ENCODE assay signal across 8 mouse cellular contexts in genomic region chr9:27298411-27299285, GRCm38 (mm10). TPM values are rescaled to one million over a fixed set of nuclear protein-coding genes. Genes with fewer than 3 reads are reported as not detected.
DNase-seq lines count a peak whose midpoint lies in the region; ATAC-seq and TF ChIP-seq lines count a peak whose summit lies in the region.

Gene Igsf9b (plus strand): TSS chr9:27299204.

- peak within 1 kb of the TSS; percentile 42 to 47 for H3K4me3 ChIP-seq in liver, embryonic 14.5 days (ENCODE audit: insufficient read depth in 1 of 2, low read depth in 2 of 2, low read length in 2 of 2)
- H3K4me3 ChIP-seq in neural tube, embryonic 14.5 days (ENCODE audit: low read depth, low read length), result peak within 1 kb of the TSS; percentile 69

- H3K4me1 ChIP-seq in liver, embryonic 14.5 days (replicated peaks; ENCODE audit: control insufficient read depth in 2 of 2, insufficient read depth in 2 of 2, low read length in 1 of 2), result no peaks in the 10 kb centered on the region
- peaks cover 11% of the 10 kb centered on the region; the same call in 1 of the 2 replicates for H3K4me1 ChIP-seq in neural tube, embryonic 14.5 days (ENCODE audit: control insufficient read depth, insufficient read depth, low read length)

- peak; percentile 71 for ATAC-seq in liver, embryonic 14.5 days (ENCODE audit: insufficient read depth)
- peak; percentile 99 for ATAC-seq in neural tube, embryonic 14.5 days (ENCODE audit: low read depth)

- peak within 1 kb of the TSS; percentile 52 for H3K4me2 ChIP-seq in liver, embryonic 14.5 days (ENCODE audit: low read depth)
- H3K4me2 ChIP-seq in neural tube, embryonic 14.5 days (ENCODE audit: low read depth, low read length), result peak within 1 kb of the TSS; percentile 82

- DNase-seq in MN1 (ENCODE audit: low spot score), result peak; percentile 94
- peak; percentile 97 for DNase-seq in cerebellum, adult 8-10 months
- DNase-seq in forelimb bud, embryonic 11.5 days (ENCODE audit: low read depth, low spot score), result peak; percentile 93
- DNase-seq in heart, postnatal 25 days (ENCODE audit: low spot score), result peak; percentile 87
- DNase-seq in kidney, postnatal 4 days, result peak; percentile 92 to 94
- peak; percentile 14 to 29 (median 23) for DNase-seq in liver, embryonic 14.5 days (ENCODE audit: low read depth in 3 of 3, low spot score in 3 of 3)
- DNase-seq in thymus, postnatal 14 days, result peak; percentile 33

- 2% methylated on average over 40 of the region's 40 CpGs for WGBS in liver, embryonic 14.5 days (ENCODE audit: insufficient replicate concordance)
- WGBS in neural tube, embryonic 14.5 days, result under 1% methylated on average over 40 of the region's 40 CpGs

- no peak within 1 kb of the TSS for H3K27ac ChIP-seq in liver, embryonic 14.5 days
- H3K27ac ChIP-seq in neural tube, embryonic 14.5 days (ENCODE audit: low read depth, low read length), result peak within 1 kb of the TSS; percentile 76

- TF ChIP-seq CTCF in liver, embryonic 14.5 days (IDR thresholded peaks at IDR 0.05; ENCODE audit: low read depth), result no peak

- no peak within 1 kb of the TSS for H3K9ac ChIP-seq in liver, embryonic 14.5 days (replicated peaks)
- peak within 1 kb of the TSS; percentile 65 for H3K9ac ChIP-seq in neural tube, embryonic 14.5 days (replicated peaks; ENCODE audit: low read depth, low read length)

- intact Hi-C loops in heart, postnatal 25 days (cut with DNase I), result no loop called here

- TF ChIP-seq EP300 in liver, embryonic 14.5 days (IDR thresholded peaks at IDR 0.05; ENCODE audit: low read depth), result no peak

- no peaks in the 10 kb centered on the region for H3K9me3 ChIP-seq in liver, embryonic 14.5 days (ENCODE audit: control insufficient read depth, low read length)
- no peaks in the 10 kb centered on the region for H3K9me3 ChIP-seq in neural tube, embryonic 14.5 days (ENCODE audit: control insufficient read depth, low read length)

- H3K36me3 ChIP-seq in liver, embryonic 14.5 days (replicated peaks; ENCODE audit: control insufficient read depth, insufficient read depth, low read depth), result no peaks in the 10 kb centered on the region
- no peaks in the 10 kb centered on the region for H3K36me3 ChIP-seq in neural tube, embryonic 14.5 days (ENCODE audit: control insufficient read depth, insufficient read depth, low read length)

- peaks cover 31% of the 10 kb centered on the region for H3K27me3 ChIP-seq in liver, embryonic 14.5 days (ENCODE audit: control insufficient read depth, insufficient read depth, low read length)
- H3K27me3 ChIP-seq in neural tube, embryonic 14.5 days (ENCODE audit: control insufficient read depth, insufficient read depth, low read length), result peaks cover 8% of the 10 kb centered on the region; the same call in 1 of the 2 replicates

RNA-seq across cellular contexts. Expression of gene Igsf9b, which starts in this region (rescaled TPM):
- total RNA-seq in heart, postnatal 25 days (2021), result 1 to 10 TPM; 7.2 to 8.6 TPM
- 0.01 TPM in 2 replicates for polyA plus RNA-seq in liver, embryonic 14.5 days (2012; rRNA removed)
- 0.01 TPM in 2 replicates for polyA plus RNA-seq in liver, embryonic 14.5 days (2014; fragmentation: Nextera tagmentation; extraction: Ambion mirVana)
- polyA plus RNA-seq in neural tube, embryonic 14.5 days (2014; fragmentation: Nextera tagmentation; extraction: Ambion mirVana), result 15.3 and 19.1 TPM in 2 replicates

Comparison
In these comparisons a context has a peak if more than half of its experiments do, and no peak if none do; other contexts are left out.
1. RNA of gene Igsf9b (polyA plus RNA-seq): 15.3 to 19.1 TPM in neural tube, embryonic 14.5 days; 0.01 TPM in liver, embryonic 14.5 days; every median in the first group is over 10 times any median in the second.
2. Peak in DNase-seq, ATAC-seq, H3K4me3 ChIP-seq and H3K4me2 ChIP-seq in liver, embryonic 14.5 days; RNA of the gene not detected or under 1 TPM.
3. DNase-seq: peak in every context shown above with its lines; median percentile 97 in cerebellum, adult 8-10 months; 94 in MN1; 93 in forelimb bud, embryonic 11.5 days; 93 in kidney, postnatal 4 days; 87 in heart, postnatal 25 days; 33 in thymus, postnatal 14 days; 23 in liver, embryonic 14.5 days.